Comparison of ENCODE assay signal across 9 mouse cellular contexts in genomic region chr1:183084085-183085050, GRCm38 (mm10).
A peak's percentile ranks its signal among the peaks of the same experiment; 100 is the strongest.
DNase-seq lines count a peak whose midpoint lies in the region; ATAC-seq and TF ChIP-seq lines count a peak whose summit lies in the region.
"Had no signal": no experiment of that assay in that cellular context is flagged by ENCODE, and none has a peak within 500 bp of the region (broad histone marks: within the 10 kb centered on the region; RNA-seq: fewer than 3 reads in every experiment).

No protein-coding gene starts in this region.

- peak; percentile 60; the same call in 1 of the 2 replicates for ATAC-seq in lung, embryonic 15.5 days (ENCODE audit: borderline replicate concordance, extremely low read depth, low FRiP score, low TSS enrichment)
- ATAC-seq in monocyte, adult 5-6 weeks (replicated peaks; ENCODE audit: insufficient number of reproducible peaks, low FRiP score, low TSS enrichment, poor library complexity, severe bottlenecking): no peak

- DNase-seq in cerebellum, postnatal 14 days: peak; percentile 14 to 17
- DNase-seq in cerebellum, adult 9-10 months: no peak
- DNase-seq in lung, adult 2 months: no peak
- peak; percentile 28 to 54 for DNase-seq in layer of hippocampus, postnatal 14 days (ENCODE audit: low spot score in 2 of 2)
- DNase-seq in right cerebral cortex, postnatal 14 days: peak; percentile 38
- no peak for DNase-seq in T-cell, adult 2 months (ENCODE audit: low spot score)

- no peaks in the 10 kb centered on the region for H3K4me1 ChIP-seq in lung, embryonic 15.5 days
- H3K4me1 ChIP-seq in lung, adult 2 months (ENCODE audit: control insufficient read depth, insufficient read depth, low read length): no peaks in the 10 kb centered on the region
- H3K4me1 ChIP-seq: neural tube, embryonic 12.5 days had no signal

- TF ChIP-seq POLR2A in lung, adult 2 months (IDR thresholded peaks at IDR 0.05; ENCODE audit: borderline replicate concordance, extremely low read depth, low read depth, low read length): no peak

- no peak overlapping the region for H3K9ac ChIP-seq in lung, embryonic 15.5 days
- H3K9ac ChIP-seq: neural tube, embryonic 12.5 days had no signal

- no peak overlapping the region for H3K27ac ChIP-seq in lung, embryonic 15.5 days
- H3K27ac ChIP-seq: neural tube, embryonic 12.5 days had no signal

- H3K9me3 ChIP-seq in lung, embryonic 15.5 days: no peaks in the 10 kb centered on the region

- H3K36me3 ChIP-seq in lung, embryonic 15.5 days: peaks cover 35% of the 10 kb centered on the region

- no peak overlapping the region for H3K4me2 ChIP-seq in lung, embryonic 15.5 days
- H3K4me2 ChIP-seq: neural tube, embryonic 12.5 days had no signal

- TF ChIP-seq CTCF in lung, adult 2 months (IDR thresholded peaks at IDR 0.05; ENCODE audit: insufficient read depth, low read length): no peak

- H3K4me3 ChIP-seq in lung, embryonic 15.5 days: no peak overlapping the region
- no peak overlapping the region for H3K4me3 ChIP-seq in lung, adult 2 months (replicated peaks; ENCODE audit: extremely low read depth, low read depth, low read length)
- H3K4me3 ChIP-seq: neural tube, embryonic 12.5 days had no signal

- no peaks in the 10 kb centered on the region for H3K27me3 ChIP-seq in lung, embryonic 15.5 days
- H3K27me3 ChIP-seq: neural tube, embryonic 12.5 days had no signal

- whole genome bisulfite sequencing in lung, embryonic 15.5 days: 59% methylated on average over 8 of the region's 8 CpGs
- 76% methylated on average over 8 of the region's 8 CpGs for WGBS in lung, adult 2 months

Comparison
In these comparisons a context has a peak if more than half of its experiments do, and no peak if none do; other contexts are left out.
1. DNase-seq: peak in cerebellum, postnatal 14 days (2 of 2), layer of hippocampus, postnatal 14 days (2 of 2) and right cerebral cortex, postnatal 14 days (single experiment); none in cerebellum, adult 9-10 months (single experiment), lung, adult 2 months (single experiment) and T-cell, adult 2 months (single experiment).